Mouse (Mus musculus): ENCODE data around the gene 5730480H06Rik.

5730480H06Rik gene

GRCm38 (mm10) chr5:48327652-48328051 lies at the start of gene 5730480H06Rik:
5730480H06Rik (plus strand) TSS chr5:48327952.
- DNase-seq (ENCODE audit: low spot score) = no peak

DNA sequence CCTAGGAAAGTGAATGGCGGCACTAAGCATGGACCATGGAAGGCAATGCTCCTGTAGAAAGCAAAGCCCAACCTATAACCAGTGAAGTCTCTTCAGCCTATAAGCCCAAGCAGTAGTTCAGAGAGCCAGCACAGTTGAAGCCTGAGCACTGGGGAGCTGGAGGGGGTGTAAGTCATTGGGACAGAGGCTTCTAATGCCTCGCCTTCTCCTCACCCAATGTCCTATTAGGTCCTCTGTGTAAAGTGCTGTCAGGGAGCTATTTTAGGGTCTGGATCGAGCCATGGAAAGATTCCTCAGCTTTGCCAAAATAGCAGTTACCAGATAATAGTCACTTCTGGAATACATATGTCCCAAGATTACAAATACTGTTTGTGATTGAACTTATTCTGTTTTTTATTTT lies 26.6 kb upstream of the 5730480H06Rik start:
- no peak for DNase-seq (ENCODE audit: low spot score)

- DNase-seq (ENCODE audit: low spot score) = no peak
Measured at GRCm38 (mm10) chr5:48315057-48315602, 12.6 kb upstream of the 5730480H06Rik start.

DNA sequence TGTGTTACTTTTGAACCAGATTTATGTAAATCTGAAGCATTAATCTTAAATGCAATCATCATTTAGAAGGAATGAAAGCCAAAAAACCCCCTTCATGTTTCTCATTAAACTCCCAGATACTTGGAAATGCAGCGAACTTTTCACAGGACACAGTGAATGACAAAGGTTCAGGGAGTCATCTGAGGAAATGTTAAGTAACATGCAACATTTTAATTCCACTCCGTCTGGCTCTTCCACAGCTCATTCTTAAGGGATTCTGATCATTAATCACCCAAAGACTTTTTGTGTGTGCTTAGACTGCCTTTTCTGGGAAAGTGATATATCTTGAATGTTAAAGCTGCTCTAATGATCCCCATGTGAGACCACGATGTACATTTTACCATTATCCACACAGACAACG lies 7.2 kb upstream of the 5730480H06Rik start:
- DNase-seq (ENCODE audit: low spot score) = no peak

- DNase-seq (ENCODE audit: low spot score) = no peak
Measured at GRCm38 (mm10) chr5:48326221-48326620, 1.5 kb upstream of the 5730480H06Rik start.

DNA sequence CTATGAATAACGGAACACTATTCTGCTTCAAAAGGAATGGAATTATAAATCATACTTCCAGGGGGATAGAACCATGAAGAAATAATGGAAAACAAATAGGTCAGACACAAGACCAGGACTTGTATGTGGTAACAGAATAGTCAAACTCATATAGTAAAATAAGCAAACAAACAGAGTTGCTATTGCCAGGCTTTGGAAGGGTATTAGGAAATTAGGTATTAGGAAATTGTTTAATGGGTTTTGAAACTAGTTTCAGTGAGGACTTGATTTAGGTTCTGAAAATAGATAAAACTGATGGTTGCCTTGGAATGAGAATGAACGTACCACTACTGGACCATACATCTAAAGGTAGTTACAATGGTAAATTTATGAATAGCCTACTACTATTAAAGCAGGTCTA lies 2.0 kb downstream of the 5730480H06Rik start:
- DNase-seq (ENCODE audit: low spot score) = no peak

DNA sequence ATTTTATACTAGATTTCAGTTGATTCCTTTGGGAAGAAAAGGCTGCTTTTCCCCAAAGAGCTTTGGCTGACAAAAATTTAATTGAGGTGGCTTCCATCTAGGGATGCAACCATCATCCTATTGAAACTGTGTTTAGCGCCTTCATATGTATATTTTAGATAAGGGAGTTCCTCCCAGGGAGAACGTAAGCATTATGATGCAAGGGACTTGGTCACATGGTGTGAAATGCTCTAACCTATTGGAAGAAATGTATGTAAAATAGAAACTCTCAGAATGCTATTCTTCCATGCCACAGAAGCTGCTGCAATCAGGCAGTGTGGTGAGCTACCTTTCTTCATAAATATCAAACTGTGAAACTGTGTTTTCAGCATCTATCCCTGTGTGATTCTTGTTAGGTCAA lies 3.1 kb downstream of the 5730480H06Rik start:
- DNase-seq (ENCODE audit: low spot score) = no peak

GRCm38 (mm10) chr5:48331441-48331840 lies 3.7 kb downstream of the 5730480H06Rik start:
- DNase-seq (ENCODE audit: low spot score) = no peak

GRCm38 (mm10) chr5:48333407-48333806 lies 5.7 kb downstream of the 5730480H06Rik start:
- DNase-seq (ENCODE audit: low spot score) = no peak

- no peak for DNase-seq (ENCODE audit: low spot score)
Measured at GRCm38 (mm10) chr5:48333884-48334513, 6.2 kb downstream of the 5730480H06Rik start.

DNA sequence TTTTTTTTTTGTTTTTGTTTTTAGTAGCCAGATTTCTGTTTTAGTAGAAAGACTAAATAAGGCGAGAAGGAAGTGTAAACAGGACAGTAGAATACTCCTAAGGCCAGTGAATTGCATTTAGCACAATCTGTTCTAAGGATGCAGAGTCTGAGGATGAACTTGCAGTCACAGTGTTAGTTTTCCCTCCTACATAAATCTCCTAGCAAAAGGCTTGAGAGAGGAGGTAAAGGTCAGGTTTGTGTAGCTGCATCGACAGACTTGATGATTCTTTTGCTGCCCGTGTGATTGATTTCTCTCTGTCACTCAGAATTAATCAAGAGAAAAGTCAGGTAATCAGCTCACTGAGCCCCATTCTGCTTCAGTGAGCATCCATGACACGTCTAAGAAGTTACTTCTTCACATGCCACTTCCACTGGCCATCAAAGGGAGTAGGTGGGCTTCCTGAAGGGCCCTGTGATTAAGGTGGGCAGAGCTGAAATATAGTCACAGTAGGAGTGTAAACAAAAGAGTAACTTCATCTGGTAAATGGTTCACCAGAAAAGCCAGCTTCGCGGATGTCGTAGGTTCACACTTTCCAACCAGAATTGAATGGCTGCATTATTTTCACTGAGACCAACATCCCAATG lies 13.2 kb downstream of the 5730480H06Rik start:
- no peak for DNase-seq (ENCODE audit: low spot score)

- DNase-seq (ENCODE audit: low spot score) = no peak
Measured at GRCm38 (mm10) chr5:48345095-48345982, 17.6 kb downstream of the 5730480H06Rik start.

DNA sequence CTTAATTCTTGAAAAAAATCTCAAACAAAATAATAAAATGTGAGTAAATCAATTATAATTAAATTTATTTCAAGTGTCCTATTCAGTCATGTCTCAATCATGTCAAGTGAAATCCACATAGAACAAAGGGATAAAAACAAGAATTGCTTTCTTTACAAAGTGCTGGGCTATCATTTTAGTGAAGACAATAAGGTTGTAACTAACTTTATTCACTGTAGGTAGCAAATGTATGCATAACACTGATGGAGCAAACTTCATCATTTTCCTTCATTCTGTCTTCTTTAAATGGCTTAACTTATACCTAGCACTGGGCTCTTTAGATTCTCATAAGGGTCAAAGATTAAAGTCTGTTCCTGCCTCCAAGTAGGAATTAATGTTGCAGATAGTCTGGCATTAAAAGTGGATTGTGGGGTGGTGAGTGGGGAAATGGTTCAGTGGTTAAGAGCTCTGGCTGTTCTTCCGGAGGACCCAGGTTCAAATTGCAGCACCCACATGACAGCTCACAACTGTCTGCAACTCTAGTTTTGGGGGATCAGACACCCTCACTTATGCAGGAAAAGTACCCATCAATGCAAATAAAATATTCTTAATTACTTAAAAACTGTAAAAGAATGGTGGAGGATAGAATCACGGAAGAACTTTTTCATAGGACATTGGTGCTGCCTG lies 18.4 kb downstream of the 5730480H06Rik start:
- no peak for DNase-seq (ENCODE audit: low spot score)

DNA sequence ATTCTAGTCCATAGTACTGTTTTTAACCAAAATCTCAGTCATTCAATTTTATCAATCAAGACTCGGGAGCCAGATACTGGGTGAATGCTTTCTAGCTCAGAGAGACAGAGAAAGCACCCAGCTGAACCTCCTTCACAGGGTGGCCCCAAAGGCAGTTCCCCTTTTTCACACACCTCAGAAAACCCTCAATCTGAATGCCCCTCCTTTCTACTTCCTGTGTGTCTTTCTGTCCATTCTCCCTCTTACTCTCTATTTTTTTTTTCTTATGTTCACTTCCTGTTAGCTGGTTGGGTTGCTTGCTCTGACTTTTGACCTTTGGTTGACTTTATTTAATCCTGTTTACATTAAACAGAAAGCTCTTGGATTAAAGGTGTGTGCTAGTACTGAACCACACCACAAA lies 21.6 kb downstream of the 5730480H06Rik start:
- no peak for DNase-seq (ENCODE audit: low spot score)

GRCm38 (mm10) chr5:48371890-48372766 lies 44.4 kb downstream of the 5730480H06Rik start:
- peak; percentile 81 for DNase-seq (ENCODE audit: low spot score)

DNA sequence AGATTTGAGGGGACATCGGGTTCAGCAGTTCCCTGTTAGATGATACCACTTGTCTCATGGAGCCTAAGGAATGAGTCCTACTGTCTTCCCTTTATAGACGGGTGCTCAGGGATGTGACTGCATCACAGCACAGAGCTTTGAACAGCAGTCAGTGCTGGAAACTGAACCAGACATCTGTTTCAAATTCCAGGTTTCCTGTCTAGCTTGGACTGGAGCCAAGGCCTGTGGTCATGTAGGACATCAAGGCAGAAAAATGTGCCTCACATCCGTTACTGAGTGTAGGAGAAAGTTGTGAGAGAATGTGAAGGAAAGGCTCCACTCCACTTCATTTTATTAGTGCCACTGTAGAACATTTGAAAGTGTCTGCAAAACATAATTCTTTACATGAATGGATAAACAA lies 74.7 kb downstream of the 5730480H06Rik start:
- no peak for DNase-seq (ENCODE audit: low spot score)

GRCm38 (mm10) chr5:48408276-48408675 lies 80.5 kb downstream of the 5730480H06Rik start:
- no peak for DNase-seq (ENCODE audit: low spot score)

DNA sequence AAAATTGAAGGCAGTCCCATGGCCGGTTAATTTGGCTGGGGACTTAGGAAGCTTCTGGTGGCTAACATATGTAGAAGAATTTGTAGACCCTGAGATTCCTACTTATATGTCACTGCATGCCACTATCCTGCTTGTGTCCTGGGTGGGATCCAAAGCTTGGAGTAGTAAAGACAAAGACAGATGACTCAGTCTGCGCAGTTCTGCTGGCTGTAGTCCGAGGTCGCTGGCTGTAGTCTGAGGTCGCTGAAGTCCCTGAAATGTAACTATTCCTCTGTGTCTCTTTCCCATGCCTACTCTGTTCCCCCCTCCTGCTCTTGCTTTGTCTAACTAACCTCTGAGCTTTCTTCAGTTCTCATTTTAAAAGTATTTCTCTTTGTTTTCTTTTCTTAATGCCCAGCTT lies 82.6 kb downstream of the 5730480H06Rik start:
- DNase-seq (ENCODE audit: low spot score) = no peak

GRCm38 (mm10) chr5:48411462-48411861 lies 83.7 kb downstream of the 5730480H06Rik start:
- DNase-seq (ENCODE audit: low spot score) = no peak

DNA sequence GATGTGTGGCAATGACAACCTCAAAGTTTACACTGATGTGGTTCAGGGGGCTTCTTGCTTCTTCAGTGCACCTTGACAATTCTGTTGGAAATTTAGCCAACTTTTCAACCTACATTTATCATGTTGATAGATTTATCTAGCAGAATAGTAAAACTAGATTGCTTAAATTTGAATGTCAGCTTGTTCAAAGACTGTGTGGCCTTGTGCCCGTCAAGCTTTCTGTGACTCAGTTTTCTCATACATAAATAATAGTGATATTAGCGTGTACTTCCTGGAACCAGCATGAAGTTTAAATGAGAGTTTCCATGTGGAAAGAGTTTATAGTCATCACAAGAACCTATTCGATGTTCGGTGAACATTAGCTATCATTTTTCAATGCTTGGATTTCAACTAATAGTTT lies 84.5 kb downstream of the 5730480H06Rik start:
- no peak for DNase-seq (ENCODE audit: low spot score)

DNA sequence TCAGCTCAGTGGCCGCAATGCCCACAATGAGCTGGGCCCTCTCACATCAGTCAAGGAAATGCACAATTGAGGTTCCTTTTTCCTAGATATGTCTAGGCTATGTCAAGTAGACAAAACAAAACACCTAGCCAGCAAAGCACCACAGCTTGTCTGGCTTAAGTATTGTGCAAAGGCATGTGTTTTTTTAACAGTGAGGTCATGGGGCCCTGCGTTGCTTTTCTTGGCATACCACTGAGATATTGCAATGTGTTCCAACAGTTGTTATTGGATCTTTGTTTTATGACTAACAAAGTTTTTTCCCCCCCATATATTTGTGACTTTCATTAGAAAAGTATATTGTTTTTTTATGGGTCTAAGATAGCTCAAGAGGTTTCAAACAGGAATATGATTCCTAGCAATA lies 92.0 kb downstream of the 5730480H06Rik start:
- no peak for DNase-seq (ENCODE audit: low spot score)

Data from spleen, adult 12 weeks (tissue).